In genomic region chr8:19706918-19707760, GRCm38 (mm10) we compare ENCODE assay signal across 9 mouse cellular contexts. TPM values are rescaled to one million over a fixed set of nuclear protein-coding genes. Genes with fewer than 3 reads are reported as not detected.
DNase-seq lines count a peak whose midpoint lies in the region; ATAC-seq and TF ChIP-seq lines count a peak whose summit lies in the region.
"Not testable (repeated sequence)": the region's sequence is repeated elsewhere in the genome, so short reads cannot be mapped to it uniquely, and the experiment has no call there.
"Had no signal": no experiment of that assay in that cellular context is flagged by ENCODE, and none has a peak within 500 bp of the region (broad histone marks: within the 10 kb centered on the region; RNA-seq: fewer than 3 reads in every experiment).

No protein-coding gene starts in this region.

- TF ChIP-seq CTCF in ES-Bruce4 (IDR thresholded peaks at IDR 0.05; ENCODE audit: low read depth, low read length) = peak; percentile 26
- peak; percentile 49 for TF ChIP-seq CTCF in forebrain, postnatal 0 days (IDR thresholded peaks at IDR 0.05; ENCODE audit: low read depth)
- peak; percentile 56 for TF ChIP-seq CTCF in liver, postnatal 0 days (IDR thresholded peaks at IDR 0.05; ENCODE audit: low read depth)

- H3K27me3 ChIP-seq in ES-Bruce4 (ENCODE audit: control insufficient read depth, insufficient read depth, low read length, poor library complexity, severe bottlenecking); forebrain, postnatal 0 days (ENCODE audit: insufficient read depth, low read length); liver, postnatal 0 days (ENCODE audit: insufficient read depth, low read length): not testable (repeated sequence)

- not testable (repeated sequence) for H3K4me1 ChIP-seq in ES-Bruce4 (ENCODE audit: control insufficient read depth, insufficient read depth, low read length); forebrain, postnatal 0 days (ENCODE audit: insufficient read depth); liver, postnatal 0 days (ENCODE audit: insufficient read depth)

- DNase-seq in brain, embryonic 18.5 days (ENCODE audit: low read depth, low spot score) = peak; percentile 32
- peak; percentile 67 for DNase-seq in forebrain, postnatal 0 days
- DNase-seq in heart, postnatal 25 days (ENCODE audit: low spot score) = peak; percentile 65
- DNase-seq in layer of hippocampus, adult 11-12 months (ENCODE audit: low spot score) = peak; percentile 94
- peak; percentile 63 for DNase-seq in liver, postnatal 0 days
- peak; percentile 78 for DNase-seq in ovary, postnatal 14 days (ENCODE audit: low spot score)
- peak; percentile 58 to 68 for DNase-seq in thymus, postnatal 10 days (ENCODE audit: low spot score in 2 of 2)

- H3K36me3 ChIP-seq in ES-Bruce4 (ENCODE audit: control insufficient read depth, insufficient read depth, low read length, poor library complexity, severe bottlenecking); forebrain, postnatal 0 days (ENCODE audit: insufficient read depth); liver, postnatal 0 days (replicated peaks; ENCODE audit: insufficient read depth, low read length): not testable (repeated sequence)

- not testable (repeated sequence) for H3K4me2 ChIP-seq in forebrain, postnatal 0 days (ENCODE audit: low read depth); liver, postnatal 0 days (ENCODE audit: low read depth, low read length)

- H3K27ac ChIP-seq in ES-Bruce4 (ENCODE audit: insufficient read depth, low read length); forebrain, postnatal 0 days (ENCODE audit: low read depth, low read length); liver, postnatal 0 days (ENCODE audit: low read depth): not testable (repeated sequence)

- not testable (repeated sequence) for TF ChIP-seq POLR2A in ES-Bruce4 (IDR thresholded peaks at IDR 0.05; ENCODE audit: insufficient read depth, low read length)

- 68% methylated on average over 7 of the region's 7 CpGs for WGBS in forebrain, postnatal 0 days
- WGBS in liver, postnatal 0 days (ENCODE audit: insufficient replicate concordance) = 58% methylated on average over 7 of the region's 7 CpGs

- TF ChIP-seq EP300 in ES-Bruce4 (IDR thresholded peaks at IDR 0.05; ENCODE audit: insufficient read depth, low read depth, low read length); liver, postnatal 0 days (IDR thresholded peaks at IDR 0.05; ENCODE audit: low read depth): not testable (repeated sequence)

- H3K9me3 ChIP-seq in ES-Bruce4 (replicated peaks; ENCODE audit: control insufficient read depth, insufficient read depth, low read length, poor library complexity, severe bottlenecking) = peaks cover 11% of the 10 kb centered on the region
- not testable (repeated sequence) for H3K9me3 ChIP-seq in forebrain, postnatal 0 days (ENCODE audit: low read length); liver, postnatal 0 days (ENCODE audit: low read length)

- not testable (repeated sequence) for H3K9ac ChIP-seq in ES-Bruce4 (ENCODE audit: low read depth, poor library complexity, severe bottlenecking); forebrain, postnatal 0 days; liver, postnatal 0 days (replicated peaks)

- not testable (repeated sequence) for H3K4me3 ChIP-seq in ES-Bruce4 (ENCODE audit: low read depth, low read length); forebrain, postnatal 0 days (ENCODE audit: low read depth, low read length); liver, postnatal 0 days (ENCODE audit: low read depth, low read length)

- peak; percentile 53 for ATAC-seq in forebrain, postnatal 0 days
- peak; percentile 13; the same call in 1 of the 2 replicates for ATAC-seq in liver, postnatal 0 days

- intact Hi-C loops in heart, postnatal 25 days (cut with DNase I) = not testable (repeated sequence)

RNA-seq across cellular contexts. Expression of gene 4930467E23Rik, which starts 22.2 kb away (rescaled TPM):
- polyA plus RNA-seq in ES-Bruce4 (2011; ENCODE audit: insufficient read depth, insufficient read length, low read depth, missing spikeins) = 1.1 TPM in 1 of 2 replicates, not detected in the other
- total RNA-seq in forebrain, postnatal 0 days (2014; rRNA removed) = 0.08 TPM in 1 of 2 replicates, not detected in the other
- polyA plus RNA-seq in forebrain, postnatal 0 days (2015; fragmentation: Nextera tagmentation; extraction: Ambion mirVana) = not detected in 2 replicates
- under 1 TPM; 0.13 to 0.25 TPM for total RNA-seq in heart, postnatal 25 days (2021)
- polyA plus RNA-seq in liver, postnatal 0 days (2015; fragmentation: Nextera tagmentation; extraction: Ambion mirVana) = not detected in 2 replicates
- polyA plus RNA-seq: heart, embryonic 16.5 days had no signal

Comparison
In these comparisons a context has a peak if more than half of its experiments do, and no peak if none do; other contexts are left out.
1. DNase-seq: peak in every context shown above with its lines; median percentile 94 in layer of hippocampus, adult 11-12 months; 78 in ovary, postnatal 14 days; 67 in forebrain, postnatal 0 days; 65 in heart, postnatal 25 days; 63 in liver, postnatal 0 days; 63 in thymus, postnatal 10 days; 32 in brain, embryonic 18.5 days.